Mouse (Mus musculus) hindbrain, embryonic 15.5 days (tissue): ENCODE measurements around the gene Cdh13. TPM values are rescaled to one million over a fixed set of nuclear protein-coding genes. Genes with fewer than 3 reads are reported as not detected.

Source experiments
- ATAC-seq: fragments of 200-750 bp; cut with Nextera tagmentation; 2 replicates; pipeline ENCODE4 v1.8.0; 2017; ENCODE audit warnings: low read depth, moderate number of reproducible peaks, moderate TSS enrichment; ENCODE audit not compliant: low FRiP score
- H3K27ac ChIP-seq: fragments of 300-500 bp; sonication (generic); replicated peaks from 2 replicates; pipeline ENCODE4 v1.5.1; 2015; ENCODE audit warnings: mild to moderate bottlenecking, inconsistent platforms
- H3K27me3 ChIP-seq: fragments of 300-500 bp; sonication (generic); 2 replicates; pipeline ENCODE4 v1.6.1; 2015; ENCODE audit warnings: control low read depth, inconsistent platforms
- H3K36me3 ChIP-seq: fragments of 300-500 bp; sonication (generic); 2 replicates; pipeline ENCODE4 v1.6.1; 2015; ENCODE audit warnings: control low read depth, inconsistent platforms
- H3K4me1 ChIP-seq: fragments of 300-500 bp; sonication (generic); replicated peaks from 2 replicates; pipeline ENCODE4 v1.6.1; 2015; ENCODE audit warnings: control low read depth, inconsistent platforms
- H3K4me2 ChIP-seq: fragments of 300-500 bp; sonication (generic); 2 replicates; pipeline ENCODE4 v1.6.1; 2015; ENCODE audit warnings: moderate library complexity, mild to moderate bottlenecking, inconsistent platforms
- H3K4me3 ChIP-seq: fragments of 300-500 bp; sonication (generic); 2 replicates; pipeline ENCODE4 v1.5.1; 2015; ENCODE audit warnings: mild to moderate bottlenecking, inconsistent platforms
- H3K9ac ChIP-seq: fragments of 300-500 bp; sonication (generic); 2 replicates; pipeline ENCODE4 v1.6.1; 2015; ENCODE audit warnings: inconsistent platforms
- H3K9me3 ChIP-seq: fragments of 300-500 bp; sonication (generic); 2 replicates; pipeline ENCODE4 v1.6.1; 2016; ENCODE audit warnings: control low read depth, inconsistent platforms
- WGBS: fragments of 180-500 bp; shearing (Covaris S2); methylation state at CpG from one replicate; pipeline ENCODE4 v1.1.7; 2015; 5-methylcytosine and 5-hydroxymethylcytosine counted together
- polyA plus RNA-seq: library from polyadenylated mRNA; unstranded; fragments of >200 nt; fragmentation: Nextera tagmentation; extraction: Ambion mirVana; gene quantifications from 2 replicates; pipeline ENCODE4 v1.2.1, GENCODE M21; 2015

Cdh13 gene
- polyA plus RNA-seq, 1 experiment from 2014 or later = 112 TPM

GRCm38 (mm10) chr8:118436751-118437150 is 153.2 kb downstream of the Cdh13 start:
- H3K27me3 ChIP-seq = no peaks in the 10 kb centered on the region
- no peaks in the 10 kb centered on the region for H3K36me3 ChIP-seq
- ATAC-seq = no peak
- no peaks in the 10 kb centered on the region for H3K9me3 ChIP-seq
- peaks cover 30% of the 10 kb centered on the region for H3K4me1 ChIP-seq
- H3K4me2 ChIP-seq = no peak overlapping the region
- H3K27ac ChIP-seq = no peak overlapping the region
- no peak overlapping the region for H3K4me3 ChIP-seq
- WGBS = 70% methylated on average over 5 of the region's 5 CpGs
- H3K9ac ChIP-seq = no peak overlapping the region

GRCm38 (mm10) chr8:118437152-118437551 is 153.6 kb downstream of the Cdh13 start:
- H3K36me3 ChIP-seq = no peaks in the 10 kb centered on the region
- ATAC-seq = no peak
- H3K9ac ChIP-seq = no peak overlapping the region
- peak overlapping the region; percentile 11; the same call in 1 of the 2 replicates for H3K4me2 ChIP-seq
- WGBS = 43% methylated on average over 10 of the region's 10 CpGs
- peak overlapping the region; percentile 36; the same call in 1 of the 2 replicates for H3K27ac ChIP-seq
- H3K27me3 ChIP-seq = no peaks in the 10 kb centered on the region
- no peak overlapping the region for H3K4me3 ChIP-seq
- H3K4me1 ChIP-seq = peaks cover 30% of the 10 kb centered on the region
- no peaks in the 10 kb centered on the region for H3K9me3 ChIP-seq

- Histone ChIP-seq H3K9me3 (no peaks in the 10 kb centered on the region), H3K27me3 (no peaks in the 10 kb centered on the region), H3K9ac (no peak overlapping the region), H3K4me3 (no peak overlapping the region), H3K4me2 (peak overlapping the region; percentile 11; the same call in 1 of the 2 replicates), H3K36me3 (no peaks in the 10 kb centered on the region), H3K4me1 (peaks cover 30% of the 10 kb centered on the region), H3K27ac (peak overlapping the region; percentile 36; the same call in 1 of the 2 replicates)
- no peak for ATAC-seq
- 33% methylated on average over 3 of the region's 3 CpGs for WGBS
These were observed 154.3 kb downstream of the Cdh13 start for GRCm38 (mm10) chr8:118437874-118438273.

- Histone ChIP-seq H3K27me3 (no peaks in the 10 kb centered on the region), H3K9ac (no peak overlapping the region), H3K36me3 (no peaks in the 10 kb centered on the region), H3K27ac (no peak overlapping the region), H3K4me1 (peaks cover 22% of the 10 kb centered on the region), H3K9me3 (no peaks in the 10 kb centered on the region), H3K4me2 (no peak overlapping the region), H3K4me3 (no peak overlapping the region)
- ATAC-seq = 0 out of 2 replicates have a peak, but pooled peaks have one; percentile 58
- WGBS = 37% methylated on average over 5 of the region's 5 CpGs
These were observed 156.3 kb downstream of the Cdh13 start for GRCm38 (mm10) chr8:118439857-118440256.

GRCm38 (mm10) chr8:118443361-118443760 is 159.8 kb downstream of the Cdh13 start:
- Histone ChIP-seq H3K9ac (no peak overlapping the region), H3K4me2 (no peak overlapping the region), H3K4me3 (no peak overlapping the region), H3K9me3 (no peaks in the 10 kb centered on the region), H3K36me3 (no peaks in the 10 kb centered on the region), H3K27ac (no peak overlapping the region), H3K27me3 (no peaks in the 10 kb centered on the region), H3K4me1 (no peaks in the 10 kb centered on the region)
- ATAC-seq = no peak
- WGBS = 53% methylated on average over 3 of the region's 3 CpGs

- Histone ChIP-seq H3K4me1 (no peaks in the 10 kb centered on the region), H3K9me3 (no peaks in the 10 kb centered on the region), H3K4me2 (no peak overlapping the region), H3K4me3 (no peak overlapping the region), H3K27me3 (no peaks in the 10 kb centered on the region), H3K27ac (no peak overlapping the region), H3K9ac (no peak overlapping the region), H3K36me3 (no peaks in the 10 kb centered on the region)
- ATAC-seq = no peak
- 75% methylated on average over 8 of the region's 8 CpGs for WGBS
These were observed 161.2 kb downstream of the Cdh13 start for GRCm38 (mm10) chr8:118444651-118445207.

- Histone ChIP-seq H3K36me3 (no peaks in the 10 kb centered on the region), H3K4me1 (no peaks in the 10 kb centered on the region), H3K4me3 (no peak overlapping the region), H3K9me3 (no peaks in the 10 kb centered on the region), H3K27me3 (no peaks in the 10 kb centered on the region), H3K4me2 (no peak overlapping the region), H3K27ac (no peak overlapping the region), H3K9ac (no peak overlapping the region)
- ATAC-seq = no peak
- WGBS = 71% methylated on average over 9 of the region's 9 CpGs
These were observed 163.0 kb downstream of the Cdh13 start for GRCm38 (mm10) chr8:118446516-118446915.

- Histone ChIP-seq H3K9ac (no peak overlapping the region), H3K9me3 (no peaks in the 10 kb centered on the region), H3K27me3 (no peaks in the 10 kb centered on the region), H3K4me1 (no peaks in the 10 kb centered on the region), H3K4me2 (no peak overlapping the region), H3K27ac (no peak overlapping the region), H3K36me3 (no peaks in the 10 kb centered on the region), H3K4me3 (no peak overlapping the region)
- WGBS = 81% methylated on average over 6 of the region's 6 CpGs
- no peak for ATAC-seq
These were observed 164.5 kb downstream of the Cdh13 start for GRCm38 (mm10) chr8:118448011-118448410.

- WGBS = 69% methylated on average over 11 of the region's 11 CpGs
- Histone ChIP-seq H3K36me3 (no peaks in the 10 kb centered on the region), H3K27ac (no peak overlapping the region), H3K4me2 (no peak overlapping the region), H3K4me1 (no peaks in the 10 kb centered on the region), H3K9me3 (no peaks in the 10 kb centered on the region), H3K27me3 (no peaks in the 10 kb centered on the region), H3K4me3 (no peak overlapping the region), H3K9ac (no peak overlapping the region)
- no peak for ATAC-seq
These were observed 169.0 kb downstream of the Cdh13 start for GRCm38 (mm10) chr8:118452445-118453103.

GRCm38 (mm10) chr8:118455245-118455644 is 171.7 kb downstream of the Cdh13 start:
- no peak overlapping the region for H3K4me3 ChIP-seq
- H3K9me3 ChIP-seq = no peaks in the 10 kb centered on the region
- H3K27me3 ChIP-seq = no peaks in the 10 kb centered on the region
- H3K36me3 ChIP-seq = no peaks in the 10 kb centered on the region
- no peaks in the 10 kb centered on the region for H3K4me1 ChIP-seq
- WGBS = 58% methylated on average over 3 of the region's 3 CpGs
- no peak for ATAC-seq
- no peak overlapping the region for H3K27ac ChIP-seq
- H3K9ac ChIP-seq = no peak overlapping the region
- no peak overlapping the region for H3K4me2 ChIP-seq

- 85% methylated on average over 3 of the region's 3 CpGs for WGBS
- Histone ChIP-seq H3K4me2 (no peak overlapping the region), H3K27ac (no peak overlapping the region), H3K9me3 (no peaks in the 10 kb centered on the region), H3K9ac (no peak overlapping the region), H3K27me3 (no peaks in the 10 kb centered on the region), H3K4me1 (no peaks in the 10 kb centered on the region; the same call in 1 of the 2 replicates), H3K4me3 (no peak overlapping the region), H3K36me3 (no peaks in the 10 kb centered on the region)
- no peak for ATAC-seq
These were observed 181.9 kb downstream of the Cdh13 start for GRCm38 (mm10) chr8:118465330-118465948.

- no peak overlapping the region for H3K4me2 ChIP-seq
- WGBS = 46% methylated on average over 9 of the region's 9 CpGs
- no peak overlapping the region for H3K27ac ChIP-seq
- H3K9ac ChIP-seq = no peak overlapping the region
- H3K4me3 ChIP-seq = no peak overlapping the region
- H3K27me3 ChIP-seq = no peaks in the 10 kb centered on the region
- no peaks in the 10 kb centered on the region for H3K9me3 ChIP-seq
- peaks cover 12% of the 10 kb centered on the region for H3K4me1 ChIP-seq
- H3K36me3 ChIP-seq = no peaks in the 10 kb centered on the region
- ATAC-seq = no peak
These were observed 194.1 kb downstream of the Cdh13 start for GRCm38 (mm10) chr8:118477587-118477986.
